Mouse (Mus musculus) heart, embryonic 12.5 days (tissue): ENCODE measurements around the gene Vmn2r102. TPM values are rescaled to one million over a fixed set of nuclear protein-coding genes. Genes with fewer than 3 reads are reported as not detected.
A peak's percentile ranks its signal among the peaks of the same experiment; 100 is the strongest.

Experiments
- ATAC-seq: fragments of 200-750 bp; cut with Nextera tagmentation; 2 replicates; pipeline ENCODE4 v1.8.0; 2017; ENCODE audit warnings: moderate TSS enrichment, moderate library complexity; ENCODE audit not compliant: insufficient number of reproducible peaks, low FRiP score
- H3K27ac ChIP-seq: fragments of 300-500 bp; sonication (generic); 2 replicates; pipeline ENCODE4 v1.5.1; 2016; ENCODE audit warnings: mild to moderate bottlenecking, moderate library complexity; ENCODE audit not compliant: poor library complexity, severe bottlenecking
- H3K27me3 ChIP-seq: fragments of 300-500 bp; sonication (generic); replicated peaks from 2 replicates; pipeline ENCODE4 v1.6.1; 2016; ENCODE audit warnings: mild to moderate bottlenecking, moderate library complexity
- H3K36me3 ChIP-seq: fragments of 300-500 bp; sonication (generic); 2 replicates; pipeline ENCODE4 v1.6.1; 2016; ENCODE audit warnings: mild to moderate bottlenecking, moderate library complexity
- H3K4me1 ChIP-seq: fragments of 300-500 bp; sonication (generic); replicated peaks from 2 replicates; pipeline ENCODE4 v1.6.1; 2016; ENCODE audit warnings: mild to moderate bottlenecking
- H3K4me2 ChIP-seq: fragments of 300-500 bp; sonication (generic); 2 replicates; pipeline ENCODE4 v1.6.1; 2016; ENCODE audit warnings: mild to moderate bottlenecking, moderate library complexity
- H3K4me3 ChIP-seq: fragments of 300-500 bp; sonication (generic); 2 replicates; pipeline ENCODE4 v1.5.1; 2016; ENCODE audit warnings: mild to moderate bottlenecking
- H3K9ac ChIP-seq: fragments of 300-500 bp; sonication (generic); 2 replicates; pipeline ENCODE4 v1.6.1; 2016; ENCODE audit warnings: mild to moderate bottlenecking, moderate library complexity
- H3K9me3 ChIP-seq: fragments of 300-500 bp; sonication (generic); replicated peaks from 2 replicates; pipeline ENCODE4 v1.6.1; 2016; ENCODE audit warnings: mild to moderate bottlenecking, moderate library complexity
- WGBS: fragments of 180-500 bp; shearing (Covaris S2); methylation state at CpG from one replicate; pipeline ENCODE4 v1.1.7; 2016; 5-methylcytosine and 5-hydroxymethylcytosine counted together
- polyA plus RNA-seq: library from polyadenylated mRNA; unstranded; fragments of >200 nt; fragmentation: Nextera tagmentation; extraction: Ambion mirVana; gene quantifications from 2 replicates; pipeline ENCODE4 v1.2.1, GENCODE M21; 2016

Vmn2r102 gene
- polyA plus RNA-seq: not detected in 2 replicates

DNA sequence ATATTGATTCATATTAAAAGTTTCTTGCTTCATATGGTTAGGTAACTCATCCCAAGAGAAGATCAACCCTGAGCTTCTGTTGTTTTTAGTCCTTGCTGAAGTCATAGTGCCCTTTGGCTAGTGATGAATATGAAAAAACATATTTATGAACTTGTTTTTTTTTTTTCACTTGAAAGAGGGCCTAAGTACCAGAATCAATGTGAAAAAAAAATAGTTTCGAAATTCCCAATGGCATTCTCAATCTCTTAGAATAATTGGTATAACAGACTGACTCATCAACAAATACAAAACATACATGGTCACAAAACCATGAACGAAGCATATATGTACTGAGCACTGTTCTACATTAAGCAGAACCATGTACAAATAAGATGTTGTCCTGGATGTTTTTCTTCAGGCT is at the start of gene Vmn2r102:
Vmn2r102 (plus strand) TSS at position 301 of the 400 bp plus-strand sequence.
- no peak for ATAC-seq
- Histone ChIP-seq H3K27me3 (no peaks in the 10 kb centered on the region), H3K4me1 (no peaks in the 10 kb centered on the region), H3K9ac (no peak within 1 kb of the TSS), H3K27ac (no peak within 1 kb of the TSS), H3K4me2 (no peak within 1 kb of the TSS), H3K4me3 (no peak within 1 kb of the TSS), H3K9me3 (no peaks in the 10 kb centered on the region), H3K36me3 (no peaks in the 10 kb centered on the region)
- 55% methylated on average over 2 of the region's 2 CpGs for WGBS

DNA sequence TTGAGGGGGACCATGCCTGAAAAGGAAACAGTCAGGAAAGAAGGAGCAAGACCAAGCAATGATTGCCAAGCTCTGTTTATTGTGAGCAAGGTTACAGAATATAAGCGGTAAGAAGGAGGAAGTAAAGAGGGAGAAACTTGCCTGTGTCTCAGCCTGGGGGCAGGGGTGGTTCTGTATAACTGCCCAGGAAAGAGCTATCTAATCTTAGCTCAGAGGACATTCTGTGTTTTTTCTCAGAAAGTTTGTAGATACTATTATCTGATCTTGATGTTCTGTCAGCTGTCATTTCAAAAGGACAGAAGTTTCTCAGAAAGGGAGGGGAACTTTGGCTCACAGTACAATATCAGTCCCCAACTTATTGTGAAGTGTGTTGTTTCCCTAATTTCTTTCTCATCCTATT is 30.8 kb upstream of the Vmn2r102 start:
- Histone ChIP-seq H3K4me3 (no peak overlapping the region), H3K27me3 (no peaks in the 10 kb centered on the region), H3K36me3 (no peaks in the 10 kb centered on the region), H3K4me2 (no peak overlapping the region), H3K4me1 (no peaks in the 10 kb centered on the region), H3K9me3 (peaks cover 32% of the 10 kb centered on the region), H3K9ac (no peak overlapping the region), H3K27ac (no peak overlapping the region)
- WGBS: 88% methylated on average over 1 of the region's 1 CpGs
- no peak for ATAC-seq

DNA sequence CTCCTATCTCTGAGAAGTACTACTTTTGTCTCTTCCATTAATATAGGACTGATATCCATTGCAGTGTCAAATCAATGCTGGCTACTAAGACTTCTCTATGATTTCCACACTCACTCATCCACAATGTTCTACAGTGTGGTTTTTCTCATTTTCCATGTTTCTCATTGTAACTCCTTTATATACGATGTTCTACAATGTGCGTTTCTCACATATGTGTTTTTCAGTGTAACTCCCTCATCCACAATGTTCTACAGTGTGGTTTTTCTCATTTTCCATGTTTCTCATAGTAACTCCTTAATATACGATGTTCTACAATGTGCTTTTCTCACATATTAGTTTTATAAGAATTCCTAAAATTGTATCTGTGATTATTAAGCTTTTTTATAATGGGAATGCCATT is 1.7 kb upstream of the Vmn2r102 start:
- WGBS: 40% methylated on average over 3 of the region's 3 CpGs
- H3K36me3 ChIP-seq: no peaks in the 10 kb centered on the region
- peak; percentile 45; the same call in 1 of the 2 replicates for ATAC-seq

DNA sequence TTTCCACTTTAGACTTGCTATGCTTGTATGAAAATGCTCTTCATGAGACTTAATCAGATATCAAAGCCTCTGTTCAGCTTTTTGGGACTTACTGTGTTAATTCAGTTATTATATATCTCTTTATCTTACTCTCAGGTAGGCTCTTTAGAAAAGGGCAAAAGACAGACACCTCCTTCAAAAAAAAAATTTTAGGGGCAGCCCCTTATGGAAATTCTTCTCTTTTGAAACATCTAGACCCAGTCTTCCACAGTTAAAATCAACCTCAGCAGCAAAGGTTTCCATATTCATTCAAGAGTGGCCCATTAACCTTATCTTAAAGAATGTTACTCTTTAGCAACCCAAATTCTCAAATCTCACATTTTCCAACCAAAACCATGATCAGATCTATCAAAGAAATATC is 31.9 kb downstream of the Vmn2r102 start:
- no peak overlapping the region for H3K9ac ChIP-seq
- H3K36me3 ChIP-seq: no peaks in the 10 kb centered on the region
- H3K27me3 ChIP-seq: no peaks in the 10 kb centered on the region
- H3K4me1 ChIP-seq: no peaks in the 10 kb centered on the region
- H3K4me3 ChIP-seq: no peak overlapping the region
- no peak overlapping the region for H3K4me2 ChIP-seq
- H3K9me3 ChIP-seq: peaks cover 10% of the 10 kb centered on the region
- no peak overlapping the region for H3K27ac ChIP-seq
- ATAC-seq: no peak

More for the DNA sequence above, 1.7 kb upstream of the Vmn2r102 start:
- no peaks in the 10 kb centered on the region for H3K27me3 ChIP-seq
- H3K4me2 ChIP-seq: no peak overlapping the region
- no peak overlapping the region for H3K4me3 ChIP-seq
- H3K9me3 ChIP-seq: no peaks in the 10 kb centered on the region
- no peak overlapping the region for H3K27ac ChIP-seq
- H3K9ac ChIP-seq: no peak overlapping the region
- H3K4me1 ChIP-seq: no peaks in the 10 kb centered on the region

Other genes with a start within 250 kb of the Vmn2r102 start
- gene Vmn2r100, start 155.6 kb upstream of the Vmn2r102 start, polyA plus RNA-seq: not detected in 2 replicates
- gene Vmn2r101, start 83.1 kb upstream of the Vmn2r102 start, polyA plus RNA-seq: not detected in 2 replicates
- not detected in 2 replicates for gene Vmn2r103, start 113.0 kb downstream of the Vmn2r102 start, polyA plus RNA-seq